Mouse (Mus musculus) mouse embryonic stem cell (cell line): ENCODE results near the gene Ppp1r9a.

ENCODE experiments used
- in situ Hi-C, 2 experiments: fragments of 300-500 bp; cut with MboI; formaldehyde crosslinking; loops; 1 replicate in 1 of 2; 3 replicates in 1 of 2; pipeline ENCODE4 v1.14.3; 2019 to 2020; ENCODE audit warnings: low sequenced_read_pairs in 2 of 2, low pct_unique_long_range_greater_than_20kb in 1 of 2, mixed read lengths in 1 of 2; ENCODE audit not compliant: unreplicated experiment in 1 of 2

Gene Ppp1r9a

DNA sequence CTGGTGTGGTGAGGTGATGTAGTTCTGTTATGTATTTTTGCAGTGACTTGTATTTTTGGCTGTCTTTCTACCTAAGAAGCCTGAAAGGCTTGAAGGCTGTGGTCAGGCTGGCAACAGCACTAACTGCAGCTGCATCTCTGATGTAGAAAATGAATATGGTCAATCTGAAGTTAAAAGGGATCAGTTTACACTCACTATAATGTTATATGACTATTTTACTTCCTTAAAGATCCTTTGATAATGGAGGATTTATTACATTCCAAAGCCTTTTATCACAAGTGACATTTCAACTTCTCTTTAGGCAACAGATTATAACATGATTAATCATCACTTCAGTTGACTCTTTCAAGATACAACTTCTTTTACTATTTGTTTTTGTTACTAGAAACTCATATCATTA lies 179.4 kb downstream of the Ppp1r9a start:
- in situ Hi-C loops = no loop called here

DNA sequence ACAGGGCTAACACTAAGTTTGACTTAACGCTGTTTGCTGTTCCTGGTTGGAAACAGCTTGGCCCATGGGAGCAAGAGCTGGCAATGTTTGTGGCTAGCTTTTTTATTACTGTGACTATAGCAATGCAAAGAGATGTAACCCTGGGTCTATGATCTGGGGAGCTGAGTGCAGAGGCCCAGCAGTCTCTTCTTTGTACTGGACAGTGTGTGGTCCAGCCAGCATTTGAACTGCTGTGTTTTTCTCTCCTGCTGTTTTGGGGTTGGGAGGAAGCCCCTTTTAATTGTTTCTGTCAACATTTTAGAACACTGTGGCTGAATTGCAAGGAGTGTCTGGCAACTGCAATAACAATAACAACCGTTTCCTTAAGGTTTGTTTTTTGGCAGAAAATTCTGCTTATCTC lies 180.0 kb downstream of the Ppp1r9a start:
- in situ Hi-C loops = no loop called here

DNA sequence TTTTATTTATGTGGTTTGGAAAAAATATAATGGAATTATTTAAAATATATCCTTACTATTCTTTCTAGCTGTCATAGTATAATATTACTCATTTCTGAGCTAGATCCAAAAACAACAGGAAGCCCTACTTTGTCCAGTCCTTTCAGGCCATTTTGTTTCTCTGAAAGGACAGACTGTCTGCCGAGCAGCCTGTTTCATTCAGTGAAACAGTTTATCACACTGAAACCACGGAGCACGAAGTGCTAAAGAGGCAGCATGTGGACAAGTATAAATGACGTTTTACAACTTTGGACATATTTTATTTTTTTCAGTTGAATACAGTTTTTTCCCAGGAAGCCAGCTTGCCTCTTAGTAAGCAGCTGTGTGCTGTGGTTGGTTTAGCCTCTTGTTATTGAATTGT lies 181.2 kb downstream of the Ppp1r9a start:
- in situ Hi-C loops = no loop called here

DNA sequence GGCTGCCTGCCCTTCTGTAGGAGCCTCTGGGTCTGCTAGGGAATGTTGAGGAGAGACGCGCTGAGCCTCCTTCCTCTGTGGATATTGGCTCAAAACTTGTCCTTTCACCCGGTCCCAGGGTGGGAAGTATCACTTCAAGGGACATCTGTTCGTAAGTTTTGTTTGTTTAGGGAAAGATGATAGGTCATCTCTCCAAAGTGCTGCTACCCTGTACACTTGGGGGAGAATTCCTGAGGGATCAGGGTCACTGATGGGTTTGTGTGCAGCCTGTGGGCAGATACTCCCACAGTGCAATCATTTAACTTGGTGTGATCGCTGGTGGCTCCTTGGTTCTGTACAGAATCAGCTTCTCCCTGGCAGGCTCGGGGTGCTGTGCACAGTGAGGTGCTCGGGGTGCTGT lies 189.2 kb downstream of the Ppp1r9a start:
- in situ Hi-C loops = no loop called here

DNA sequence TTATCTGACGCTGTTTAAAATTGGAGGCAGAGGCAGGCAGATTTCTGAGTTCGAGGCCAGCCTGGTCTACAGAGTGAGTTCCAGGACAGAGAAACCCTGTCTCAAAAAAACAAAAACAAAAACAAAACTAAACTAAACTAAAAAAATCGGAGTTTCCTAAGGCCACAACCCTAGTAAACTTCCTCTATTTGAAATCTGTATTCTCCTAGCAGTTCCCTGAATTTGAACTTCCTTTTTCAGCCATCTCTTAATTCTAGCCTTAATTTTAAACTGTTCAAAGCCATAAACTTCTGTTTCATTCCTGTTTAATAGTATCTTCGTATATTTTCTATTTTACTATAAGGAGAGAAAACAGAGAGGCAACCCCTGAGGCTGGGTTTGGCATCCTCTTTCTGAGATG lies 190.1 kb downstream of the Ppp1r9a start:
- in situ Hi-C loops = no loop called here

- in situ Hi-C loops = no loop called here
Measured at GRCm38 (mm10) chr6:5093516-5093915, 190.8 kb downstream of the Ppp1r9a start.

- in situ Hi-C loops = no loop called here
Measured at GRCm38 (mm10) chr6:5095365-5095973, 192.8 kb downstream of the Ppp1r9a start.

DNA sequence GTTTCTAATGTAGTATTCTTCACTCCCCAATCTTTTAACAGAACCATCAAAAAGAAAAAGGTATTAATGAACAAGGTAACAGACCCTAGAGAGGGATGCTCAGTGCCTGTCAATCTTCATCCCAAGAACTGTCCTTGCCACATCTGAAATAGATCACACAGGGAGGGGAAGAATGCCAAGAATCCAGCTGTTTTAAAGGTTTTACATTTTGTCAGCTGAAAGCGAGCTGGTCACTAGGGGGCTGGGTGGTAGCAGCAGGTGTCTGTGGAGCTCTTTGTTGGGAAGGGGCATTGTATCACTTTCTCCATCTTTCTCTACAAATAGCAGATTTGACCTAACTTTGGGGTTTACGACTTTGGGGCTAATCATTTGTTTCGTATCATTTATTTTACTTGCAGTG lies 194.6 kb downstream of the Ppp1r9a start:
- in situ Hi-C loops = no loop called here

- in situ Hi-C loops = no loop called here
Measured at GRCm38 (mm10) chr6:5099282-5099681, 196.6 kb downstream of the Ppp1r9a start.

- in situ Hi-C loops = loop anchor here in 1 of 2 experiments (25.0 kb wide), 1 partner anchor 287 kb away; the partner anchor contains the start of gene Asb4
Measured at GRCm38 (mm10) chr6:5099842-5100241, 197.1 kb downstream of the Ppp1r9a start.

DNA sequence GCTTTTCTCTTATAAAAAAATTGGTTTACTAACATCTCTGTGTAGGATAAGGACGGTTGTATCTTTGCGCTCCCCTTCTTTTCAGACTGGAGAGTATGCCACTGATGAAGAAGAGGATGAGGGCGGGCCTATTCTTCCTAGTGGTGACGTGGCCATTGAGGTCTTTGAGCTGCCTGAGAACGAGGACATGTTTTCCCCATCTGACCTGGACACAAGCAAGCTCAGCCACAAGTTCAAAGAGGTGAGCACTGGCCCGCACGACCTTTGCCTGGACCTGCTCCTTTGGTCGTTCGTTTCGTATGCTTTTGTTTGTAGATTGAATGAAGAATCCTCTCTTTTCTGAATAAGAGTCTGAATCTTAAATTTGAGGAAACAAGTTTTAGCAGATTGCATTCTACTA lies 197.6 kb downstream of the Ppp1r9a start:
- in situ Hi-C loops = loop anchor here in 1 of 2 experiments (25.0 kb wide), 1 partner anchor 287 kb away; the partner anchor contains the start of gene Asb4

DNA sequence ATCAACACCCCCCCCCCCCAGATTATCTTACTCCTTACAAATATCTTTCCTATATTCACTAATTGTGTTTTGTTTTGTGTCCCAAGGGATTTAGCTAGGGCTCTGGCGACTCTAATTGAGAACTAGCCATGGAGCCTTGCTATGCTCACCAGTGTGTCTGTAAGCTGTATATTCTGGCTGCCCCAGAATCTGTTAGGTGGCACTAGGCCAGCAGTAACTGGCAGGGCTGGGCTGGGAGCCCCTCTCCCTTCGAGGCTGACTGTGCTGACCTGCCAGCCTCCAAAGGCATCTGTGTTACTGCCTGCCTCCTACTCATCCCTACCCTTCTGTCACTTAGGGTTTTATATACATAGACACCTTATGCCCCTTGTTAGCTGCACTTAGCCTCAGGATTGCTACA lies 200.0 kb downstream of the Ppp1r9a start:
- in situ Hi-C loops = loop anchor here in 1 of 2 experiments (25.0 kb wide), 1 partner anchor 285 kb away; the partner anchor contains the start of gene Asb4

GRCm38 (mm10) chr6:5103769-5104168 lies 201.1 kb downstream of the Ppp1r9a start:
- in situ Hi-C loops = loop anchor here in 1 of 2 experiments (25.0 kb wide), 1 partner anchor 284 kb away; the partner anchor contains the start of gene Asb4

GRCm38 (mm10) chr6:5104238-5104637 lies 201.5 kb downstream of the Ppp1r9a start:
- in situ Hi-C loops = loop anchor here in 1 of 2 experiments (25.0 kb wide), 1 partner anchor 283 kb away; the partner anchor contains the start of gene Asb4

DNA sequence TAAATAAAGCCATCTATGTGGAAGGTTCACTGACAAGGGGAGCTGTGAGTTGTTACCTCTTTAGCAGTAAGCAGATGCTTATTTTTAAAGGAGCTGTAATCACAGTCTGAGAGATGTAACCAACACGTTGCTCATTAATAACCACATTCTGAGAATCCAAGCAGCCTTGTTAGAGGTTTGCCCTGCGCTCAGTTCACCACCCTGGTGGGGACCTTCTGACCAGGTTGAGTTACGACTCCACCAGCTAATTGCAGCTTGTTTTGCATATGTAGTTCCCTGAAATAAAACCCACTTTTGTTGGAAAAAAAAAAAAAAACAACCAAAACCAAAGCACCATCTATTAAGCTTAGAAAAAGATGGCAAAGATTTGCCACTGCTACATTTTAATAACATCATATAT lies 205.8 kb downstream of the Ppp1r9a start:
- in situ Hi-C loops = loop anchor here in 1 of 2 experiments (25.0 kb wide), 1 partner anchor 279 kb away; the partner anchor contains the start of gene Asb4

DNA sequence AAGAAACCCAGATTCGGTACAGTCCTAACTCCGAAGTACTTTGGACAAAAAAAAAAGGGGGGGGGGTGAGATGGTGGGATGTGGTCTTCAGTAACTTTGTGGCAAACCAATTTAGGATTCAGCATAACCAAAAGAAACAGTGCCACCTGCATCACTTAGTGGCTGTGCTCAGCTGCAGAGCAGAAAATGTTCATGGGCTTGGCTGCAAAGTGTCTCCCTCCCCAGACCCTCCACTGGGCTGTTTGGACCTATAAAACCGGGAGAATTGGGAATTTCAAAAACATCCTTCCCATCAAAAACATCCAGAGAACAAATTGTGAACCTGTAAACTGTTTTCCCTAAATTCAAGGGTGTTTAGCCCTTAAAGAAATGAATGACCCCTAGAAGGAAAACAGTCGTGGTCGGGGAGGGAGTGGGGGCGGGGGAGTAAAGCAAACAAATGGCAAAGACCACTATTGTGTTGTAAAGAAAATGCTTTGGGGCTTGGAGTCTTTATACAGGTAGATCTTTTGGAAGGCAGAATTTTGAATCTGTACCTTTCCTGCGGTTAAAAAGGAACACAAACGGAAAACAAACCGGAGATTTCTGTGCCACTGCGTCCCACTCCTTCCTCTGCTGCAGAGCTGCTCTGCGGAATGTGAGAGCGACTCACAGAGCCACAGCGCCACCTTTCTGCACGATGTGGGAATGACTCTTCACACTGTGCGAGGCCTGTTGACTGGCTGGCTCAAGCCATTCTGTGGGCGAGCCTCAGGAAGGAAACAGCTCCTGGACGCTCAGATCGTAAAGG lies 207.4 kb downstream of the Ppp1r9a start:
- in situ Hi-C loops = loop anchor here (10.0 to 25.0 kb wide), 2 partner anchors 277 to 455 kb away; partner anchors contain the start of gene Asb4 (in 1 of the 2)

GRCm38 (mm10) chr6:5110715-5111048 lies 208.0 kb downstream of the Ppp1r9a start:
- in situ Hi-C loops = loop anchor here (10.0 to 25.0 kb wide), 2 partner anchors 277 to 456 kb away; partner anchors contain the start of gene Asb4 (in 1 of the 2)

DNA sequence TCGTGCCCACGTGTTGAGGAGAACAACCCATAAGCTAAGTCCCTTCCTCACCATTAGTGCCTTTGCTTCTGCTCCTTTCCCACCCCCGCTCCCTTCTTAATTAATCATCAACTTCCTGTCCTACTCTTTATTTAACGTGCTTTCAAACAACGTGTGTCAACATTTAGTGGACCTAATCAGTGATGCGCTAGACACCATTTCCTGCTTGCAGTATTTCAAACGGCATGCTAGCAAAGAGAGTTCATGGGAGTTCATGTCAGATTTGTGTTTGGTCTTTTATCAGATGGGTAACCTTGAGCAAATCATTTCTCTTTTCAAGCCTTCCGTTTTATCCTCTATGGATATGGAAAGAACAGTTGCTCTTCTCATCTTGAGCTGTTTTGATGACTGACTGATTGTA lies 210.4 kb downstream of the Ppp1r9a start:
- in situ Hi-C loops = loop anchor here (10.0 to 25.0 kb wide), 2 partner anchors 274 to 458 kb away; partner anchors contain the start of gene Asb4 (in 1 of the 2)

DNA sequence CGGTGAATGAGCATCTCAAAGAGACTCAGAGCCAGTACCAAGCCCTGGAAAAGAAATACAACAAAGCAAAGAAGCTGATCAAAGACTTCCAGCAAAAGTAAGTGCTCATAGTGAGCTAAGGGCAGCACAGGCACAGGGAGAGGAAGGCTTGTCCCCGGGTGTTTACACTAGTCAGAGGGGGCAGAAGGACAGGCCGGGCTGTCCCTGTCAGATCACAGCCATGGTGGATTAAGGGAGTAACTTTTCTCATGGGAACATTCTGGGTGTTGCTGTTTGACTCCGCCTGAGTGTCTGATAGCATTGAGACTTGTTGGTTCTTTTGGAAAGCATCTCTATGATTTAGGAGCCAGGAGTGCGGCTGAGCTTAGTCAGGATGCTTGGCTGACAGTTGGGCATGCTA lies 211.0 kb downstream of the Ppp1r9a start:
- in situ Hi-C loops = loop anchor here (10.0 to 25.0 kb wide), 2 partner anchors 274 to 459 kb away; partner anchors contain the start of gene Asb4 (in 1 of the 2)
